Mouse (Mus musculus): ENCODE measurements around the gene Plscr2.

- TF ChIP-seq CTCF (IDR thresholded peaks at IDR 0.05; ENCODE audit: low read depth) (no peak), EP300 (IDR thresholded peaks at IDR 0.05; ENCODE audit: low read depth) (no peak)
These were observed 29.7 kb downstream of the Plscr2 start for GRCm38 (mm10) chr9:92305075-92305474.
